Mouse (Mus musculus) adrenal gland, adult 10 weeks (tissue): ENCODE results near the gene Myo16. TPM values are rescaled to one million over a fixed set of nuclear protein-coding genes. Genes with fewer than 3 reads are reported as not detected.

ENCODE experiments used
- polyA plus RNA-seq: library from polyadenylated mRNA; stranded (reverse); fragments of 350-450 nt; fragmentation: Illumina TruSeq; extraction: RNeasy Lipid Tissue Mini Kit (QIAGEN cat#74804); gene quantifications from one replicate; pipeline ENCODE4 v1.2.3, GENCODE M21; 2014; ENCODE audit warnings: low read depth, low replicate concordance

Gene Myo16
- not detected for polyA plus RNA-seq

GRCm38 (mm10) chr8:10153611-10154438, at the start of gene Myo16:
TSS of gene Myo16 (plus strand) at chr8:10153911.

Other genes starting within 250 kb of the Myo16 start
- 15.2 TPM for gene Lig4, start 176.2 kb upstream of the Myo16 start, polyA plus RNA-seq
- 60.8 TPM for gene Abhd13, start 176.2 kb upstream of the Myo16 start, polyA plus RNA-seq
- 2.9 TPM for gene Tnfsf13b, start 147.4 kb upstream of the Myo16 start, polyA plus RNA-seq